Mouse (Mus musculus) stomach, embryonic 14.5 days (tissue): ENCODE data around the gene Ppp1r9b. TPM values are rescaled to one million over a fixed set of nuclear protein-coding genes. Genes with fewer than 3 reads are reported as not detected.

Experiments
- ATAC-seq: fragments of 200-750 bp; cut with Nextera tagmentation; 2 replicates; pipeline ENCODE4 v1.8.0; 2017; ENCODE audit warnings: low read depth, moderate TSS enrichment; ENCODE audit not compliant: insufficient number of reproducible peaks, insufficient read depth, low FRiP score
- H3K27ac ChIP-seq: fragments of 300-500 bp; sonication (generic); 2 replicates; pipeline ENCODE4 v1.5.1; 2014; ENCODE audit warnings: mild to moderate bottlenecking, low read length, moderate library complexity, mixed read lengths
- H3K27me3 ChIP-seq: fragments of 300-500 bp; sonication (generic); 2 replicates; pipeline ENCODE4 v1.6.1; 2014; ENCODE audit warnings: low read length, control low read depth, mixed read lengths; ENCODE audit not compliant: control insufficient read depth, insufficient read depth
- H3K36me3 ChIP-seq: fragments of 300-500 bp; sonication (generic); 2 replicates; pipeline ENCODE4 v1.6.1; 2014; ENCODE audit warnings: mild to moderate bottlenecking, control low read depth, low read length, moderate library complexity, mixed read lengths; ENCODE audit not compliant: control insufficient read depth, insufficient read depth
- H3K4me1 ChIP-seq: fragments of 300-500 bp; sonication (generic); 2 replicates; pipeline ENCODE4 v1.6.1; 2014; ENCODE audit warnings: low read length, control low read depth, mixed read lengths; ENCODE audit not compliant: control insufficient read depth, insufficient read depth
- H3K4me2 ChIP-seq: fragments of 300-500 bp; sonication (generic); replicated peaks from 2 replicates; pipeline ENCODE4 v1.6.1; 2014; ENCODE audit warnings: low read depth, low read length, control low read depth
- H3K4me3 ChIP-seq: fragments of 300-500 bp; sonication (generic); 2 replicates; pipeline ENCODE4 v1.5.1; 2014; ENCODE audit warnings: low read depth, low read length, control low read depth
- H3K9ac ChIP-seq: fragments of 300-500 bp; sonication (generic); replicated peaks from 2 replicates; pipeline ENCODE4 v1.6.1; 2014; ENCODE audit warnings: low read depth, mild to moderate bottlenecking, control low read depth, low read length, moderate library complexity, mixed read lengths
- H3K9me3 ChIP-seq: fragments of 300-500 bp; sonication (generic); 2 replicates; pipeline ENCODE4 v1.6.1; 2016; ENCODE audit warnings: low read depth, low read length, control low read depth; ENCODE audit not compliant: control insufficient read depth
- WGBS: fragments of 180-500 bp; shearing (Covaris S2); extraction: QIAGEN DNeasy Blood & Tissue Kit; methylation state at CpG from one replicate; pipeline ENCODE4 v1.1.7; 2014; 5-methylcytosine and 5-hydroxymethylcytosine counted together
- polyA plus RNA-seq: library from polyadenylated mRNA; unstranded; fragments of >200 nt; fragmentation: Nextera tagmentation; extraction: Ambion mirVana; gene quantifications from 2 replicates; pipeline ENCODE4 v1.2.1, GENCODE M21; 2014

Gene Ppp1r9b
- polyA plus RNA-seq, 1 experiment from 2014 or later: 14.4 TPM

GRCm38 (mm10) chr11:95043608-95044007 lies 52.8 kb downstream of the Ppp1r9b start:
- no peak overlapping the region for H3K27ac ChIP-seq
- WGBS: 54% methylated on average over 7 of the region's 7 CpGs
- no peak overlapping the region for H3K4me2 ChIP-seq
- ATAC-seq: no peak
- no peak overlapping the region for H3K9ac ChIP-seq
- H3K4me3 ChIP-seq: no peak overlapping the region
- peaks cover 4% of the 10 kb centered on the region; the same call in 1 of the 2 replicates for H3K36me3 ChIP-seq
- H3K9me3 ChIP-seq: no peaks in the 10 kb centered on the region
- H3K27me3 ChIP-seq: no peaks in the 10 kb centered on the region
- H3K4me1 ChIP-seq: peaks cover 9% of the 10 kb centered on the region; the same call in 1 of the 2 replicates

GRCm38 (mm10) chr11:95044185-95044870 lies 53.5 kb downstream of the Ppp1r9b start:
- WGBS: 54% methylated on average over 13 of the region's 13 CpGs
- H3K9me3 ChIP-seq: no peaks in the 10 kb centered on the region
- H3K36me3 ChIP-seq: peaks cover 4% of the 10 kb centered on the region; the same call in 1 of the 2 replicates
- no peaks in the 10 kb centered on the region for H3K27me3 ChIP-seq
- H3K4me3 ChIP-seq: no peak overlapping the region
- H3K9ac ChIP-seq: no peak overlapping the region
- ATAC-seq: no peak
- no peak overlapping the region for H3K4me2 ChIP-seq
- no peak overlapping the region for H3K27ac ChIP-seq
- H3K4me1 ChIP-seq: peaks cover 9% of the 10 kb centered on the region; the same call in 1 of the 2 replicates

GRCm38 (mm10) chr11:95046980-95047680 lies 56.3 kb downstream of the Ppp1r9b start:
- no peak overlapping the region for H3K27ac ChIP-seq
- ATAC-seq: peak; percentile 42; the same call in 1 of the 2 replicates
- no peak overlapping the region for H3K4me2 ChIP-seq
- WGBS: 56% methylated on average over 9 of the region's 9 CpGs
- H3K9me3 ChIP-seq: no peaks in the 10 kb centered on the region
- no peak overlapping the region for H3K4me3 ChIP-seq
- no peaks in the 10 kb centered on the region; the same call in 1 of the 2 replicates for H3K4me1 ChIP-seq
- H3K9ac ChIP-seq: no peak overlapping the region
- peaks cover 7% of the 10 kb centered on the region; the same call in 1 of the 2 replicates for H3K36me3 ChIP-seq
- H3K27me3 ChIP-seq: no peaks in the 10 kb centered on the region

- Histone ChIP-seq H3K9ac (no peak overlapping the region), H3K4me2 (no peak overlapping the region), H3K27me3 (no peaks in the 10 kb centered on the region), H3K4me1 (no peaks in the 10 kb centered on the region), H3K9me3 (no peaks in the 10 kb centered on the region), H3K27ac (no peak overlapping the region), H3K4me3 (no peak overlapping the region), H3K36me3 (peaks cover 3% of the 10 kb centered on the region)
- WGBS: 77% methylated on average over 9 of the region's 9 CpGs
- ATAC-seq: no peak
Measured at GRCm38 (mm10) chr11:95053062-95053461, 62.2 kb downstream of the Ppp1r9b start.

Other genes starting within 250 kb of the Ppp1r9b start
- not detected in 2 replicates for gene Cdc34b, start 249.3 kb upstream of the Ppp1r9b start, polyA plus RNA-seq
- gene Tmem92, start 208.3 kb upstream of the Ppp1r9b start, polyA plus RNA-seq: not detected in 2 replicates
- 1,157 and 1,247 TPM in 2 replicates for gene Col1a1, start 54.8 kb upstream of the Ppp1r9b start, polyA plus RNA-seq
- not detected in 2 replicates for gene Hils1, start 23.4 kb upstream of the Ppp1r9b start, polyA plus RNA-seq
- 0.30 and 0.46 TPM in 2 replicates for gene Sgca, start 14.7 kb upstream of the Ppp1r9b start, polyA plus RNA-seq
- 22.8 and 24.5 TPM in 2 replicates for gene Samd14, start 18.8 kb downstream of the Ppp1r9b start, polyA plus RNA-seq
- 34.1 and 35.8 TPM in 2 replicates for gene Pdk2, start 50.3 kb downstream of the Ppp1r9b start, polyA plus RNA-seq
- 21.5 and 23.3 TPM in 2 replicates for gene Itga3, start 85.8 kb downstream of the Ppp1r9b start, polyA plus RNA-seq
- gene Dlx3, start 129.1 kb downstream of the Ppp1r9b start, polyA plus RNA-seq: 3.1 and 4.5 TPM in 2 replicates
- 0.46 and 0.52 TPM in 2 replicates for gene Dlx4, start 155.2 kb downstream of the Ppp1r9b start, polyA plus RNA-seq